Comparison of ENCODE assay signal across 25 mouse cellular contexts in genomic region chr14:21408846-21409245, GRCm38 (mm10).
A peak's percentile ranks its signal among the peaks of the same experiment; 100 is the strongest.
DNase-seq lines count a peak whose midpoint lies in the region; ATAC-seq and TF ChIP-seq lines count a peak whose summit lies in the region.
"Had no signal": no experiment of that assay in that cellular context is flagged by ENCODE, and none has a peak within 500 bp of the region (broad histone marks: within the 10 kb centered on the region; RNA-seq: fewer than 3 reads in every experiment).

No protein-coding gene starts in this region.

- ATAC-seq in forebrain, embryonic 16.5 days = no peak
- no peak for ATAC-seq in midbrain, postnatal 0 days (ENCODE audit: low FRiP score)
- ATAC-seq in midbrain, embryonic 16.5 days = no peak
- 0 out of 2 replicates have a peak, but pooled peaks have one; percentile 21 for ATAC-seq in forebrain, embryonic 14.5 days
- no peak for ATAC-seq in liver, embryonic 12.5 days
- ATAC-seq: inflammation-experienced regulatory T-cells, adult 6 months; liver, postnatal 0 days had no signal

- H3K9ac ChIP-seq in forebrain, embryonic 16.5 days (replicated peaks; ENCODE audit: low read depth, low read length) = no peak overlapping the region
- no peak overlapping the region for H3K9ac ChIP-seq in midbrain, postnatal 0 days (replicated peaks; ENCODE audit: low read length, poor library complexity, severe bottlenecking)
- H3K9ac ChIP-seq in midbrain, embryonic 16.5 days (ENCODE audit: low read depth, low read length) = no peak overlapping the region
- H3K9ac ChIP-seq in forebrain, embryonic 14.5 days (ENCODE audit: low read length) = no peak overlapping the region
- H3K9ac ChIP-seq in liver, embryonic 12.5 days = no peak overlapping the region
- H3K9ac ChIP-seq: embryonic facial prominence, embryonic 12.5 days; hindbrain, embryonic 12.5 days; limb, embryonic 13.5 days; liver, postnatal 0 days had no signal

- H3K4me1 ChIP-seq in forebrain, embryonic 10.5 days = peaks cover 39% of the 10 kb centered on the region
- peaks cover 10% of the 10 kb centered on the region for H3K4me1 ChIP-seq in forebrain, embryonic 16.5 days (replicated peaks; ENCODE audit: control insufficient read depth, insufficient read depth, low read length)
- 0 out of 2 replicates have a peak, but pooled peaks cover 4% of the 10 kb centered on the region for H3K4me1 ChIP-seq in midbrain, postnatal 0 days (ENCODE audit: insufficient read depth, low read length)
- 0 out of 2 replicates have a peak, but pooled peaks cover 2% of the 10 kb centered on the region for H3K4me1 ChIP-seq in midbrain, embryonic 16.5 days (ENCODE audit: control insufficient read depth, insufficient read depth, low read length)
- peaks cover 14% of the 10 kb centered on the region for H3K4me1 ChIP-seq in forebrain, embryonic 14.5 days (ENCODE audit: control insufficient read depth, insufficient read depth, low read length)
- H3K4me1 ChIP-seq in liver, embryonic 12.5 days = no peaks in the 10 kb centered on the region
- H3K4me1 ChIP-seq: embryonic facial prominence, embryonic 12.5 days; megakaryocyte, embryonic 14.5 days had no signal

- H3K9me3 ChIP-seq in forebrain, embryonic 10.5 days = no peaks in the 10 kb centered on the region
- H3K9me3 ChIP-seq in forebrain, embryonic 16.5 days (ENCODE audit: control insufficient read depth, low read length) = no peaks in the 10 kb centered on the region
- no peaks in the 10 kb centered on the region for H3K9me3 ChIP-seq in midbrain, postnatal 0 days (ENCODE audit: low read length)
- H3K9me3 ChIP-seq in midbrain, embryonic 16.5 days (replicated peaks; ENCODE audit: control insufficient read depth, low read length, poor library complexity, severe bottlenecking) = no peaks in the 10 kb centered on the region
- no peaks in the 10 kb centered on the region for H3K9me3 ChIP-seq in forebrain, embryonic 14.5 days (replicated peaks; ENCODE audit: control insufficient read depth, low read length)
- no peaks in the 10 kb centered on the region for H3K9me3 ChIP-seq in liver, embryonic 12.5 days (replicated peaks)
- H3K9me3 ChIP-seq: embryonic facial prominence, embryonic 12.5 days; hindbrain, embryonic 12.5 days; limb, embryonic 13.5 days; megakaryocyte, embryonic 14.5 days had no signal

- no peak overlapping the region for H3K4me3 ChIP-seq in forebrain, embryonic 10.5 days
- no peak overlapping the region for H3K4me3 ChIP-seq in forebrain, embryonic 16.5 days (replicated peaks; ENCODE audit: low read length)
- H3K4me3 ChIP-seq in midbrain, postnatal 0 days (ENCODE audit: low read depth, low read length) = no peak overlapping the region
- H3K4me3 ChIP-seq in midbrain, embryonic 16.5 days (ENCODE audit: low read depth, low read length) = no peak overlapping the region
- no peak overlapping the region for H3K4me3 ChIP-seq in forebrain, embryonic 14.5 days (ENCODE audit: low read depth, low read length)
- H3K4me3 ChIP-seq in liver, embryonic 12.5 days = no peak overlapping the region
- H3K4me3 ChIP-seq: embryonic facial prominence, embryonic 12.5 days; hindbrain, embryonic 12.5 days; limb, embryonic 13.5 days; megakaryocyte, embryonic 14.5 days had no signal

- 79% methylated on average over 4 of the region's 4 CpGs for WGBS in forebrain, embryonic 10.5 days
- WGBS in forebrain, embryonic 16.5 days = 26% methylated on average over 4 of the region's 4 CpGs
- 64% methylated on average over 4 of the region's 4 CpGs for WGBS in midbrain, postnatal 0 days
- WGBS in midbrain, embryonic 16.5 days = 59% methylated on average over 4 of the region's 4 CpGs
- WGBS in forebrain, embryonic 14.5 days = 20% methylated on average over 4 of the region's 4 CpGs
- 80% methylated on average over 4 of the region's 4 CpGs for WGBS in liver, embryonic 12.5 days (ENCODE audit: insufficient replicate concordance)

- H3K4me2 ChIP-seq in forebrain, embryonic 16.5 days (ENCODE audit: low read length) = no peak overlapping the region
- no peak overlapping the region for H3K4me2 ChIP-seq in midbrain, postnatal 0 days (ENCODE audit: low read depth, low read length, poor library complexity, severe bottlenecking)
- H3K4me2 ChIP-seq in midbrain, embryonic 16.5 days (ENCODE audit: low read length) = no peak overlapping the region
- no peak overlapping the region for H3K4me2 ChIP-seq in forebrain, embryonic 14.5 days (ENCODE audit: low read length)
- no peak overlapping the region for H3K4me2 ChIP-seq in liver, embryonic 12.5 days
- H3K4me2 ChIP-seq: embryonic facial prominence, embryonic 12.5 days; hindbrain, embryonic 12.5 days; limb, embryonic 13.5 days; liver, embryonic 11.5 days had no signal

- no peak for DNase-seq in forebrain, embryonic 10.5 days (ENCODE audit: extremely low spot score, low spot score)
- DNase-seq in midbrain, postnatal 0 days (ENCODE audit: low spot score) = peak; percentile 52
- peak; percentile 67 for DNase-seq in forebrain, embryonic 14.5 days (ENCODE audit: low spot score)
- DNase-seq in embryo, embryonic 9.5 days (ENCODE audit: extremely low spot score) = no peak
- DNase-seq: adrenal gland, postnatal 14 days; cerebellum, adult 11-12 months; cerebellum, postnatal 25 days; gastrocnemius, postnatal 10 days; heart, postnatal 14 days; kidney, adult 11 months; kidney, postnatal 14 days; layer of hippocampus, adult 9-11 months; liver, postnatal 0 days; lung, postnatal 36 days; midbrain, embryonic 14.5 days; right cerebral cortex, postnatal 14 days had no signal

- H3K36me3 ChIP-seq in forebrain, embryonic 10.5 days (replicated peaks) = no peaks in the 10 kb centered on the region
- no peaks in the 10 kb centered on the region for H3K36me3 ChIP-seq in forebrain, embryonic 16.5 days (ENCODE audit: control insufficient read depth, insufficient read depth)
- no peaks in the 10 kb centered on the region for H3K36me3 ChIP-seq in midbrain, postnatal 0 days (ENCODE audit: insufficient read depth, low read length)
- no peaks in the 10 kb centered on the region for H3K36me3 ChIP-seq in midbrain, embryonic 16.5 days (ENCODE audit: control insufficient read depth, insufficient read depth, low read length)
- no peaks in the 10 kb centered on the region for H3K36me3 ChIP-seq in forebrain, embryonic 14.5 days (ENCODE audit: control insufficient read depth, insufficient read depth, low read length)
- no peaks in the 10 kb centered on the region for H3K36me3 ChIP-seq in liver, embryonic 12.5 days
- H3K36me3 ChIP-seq: embryonic facial prominence, embryonic 12.5 days; hindbrain, embryonic 12.5 days; limb, embryonic 13.5 days had no signal

- peak overlapping the region; percentile 85 for H3K27ac ChIP-seq in forebrain, embryonic 10.5 days
- no peak overlapping the region for H3K27ac ChIP-seq in forebrain, embryonic 16.5 days (ENCODE audit: low read length)
- H3K27ac ChIP-seq in midbrain, postnatal 0 days (ENCODE audit: low read depth, low read length) = no peak overlapping the region
- no peak overlapping the region for H3K27ac ChIP-seq in midbrain, embryonic 16.5 days (ENCODE audit: low read length)
- H3K27ac ChIP-seq in forebrain, embryonic 14.5 days (ENCODE audit: low read depth, low read length) = peak overlapping the region; percentile 49; the same call in 1 of the 2 replicates
- H3K27ac ChIP-seq in liver, embryonic 12.5 days = no peak overlapping the region
- H3K27ac ChIP-seq: embryonic facial prominence, embryonic 12.5 days; hindbrain, embryonic 12.5 days; limb, embryonic 13.5 days had no signal

- no peaks in the 10 kb centered on the region for H3K27me3 ChIP-seq in forebrain, embryonic 10.5 days (ENCODE audit: poor library complexity, severe bottlenecking)
- no peaks in the 10 kb centered on the region for H3K27me3 ChIP-seq in forebrain, embryonic 16.5 days (replicated peaks; ENCODE audit: control insufficient read depth, insufficient read depth, low read length)
- no peaks in the 10 kb centered on the region for H3K27me3 ChIP-seq in midbrain, postnatal 0 days (ENCODE audit: insufficient read depth, low read length)
- H3K27me3 ChIP-seq in midbrain, embryonic 16.5 days (ENCODE audit: control insufficient read depth, insufficient read depth, low read depth, low read length) = no peaks in the 10 kb centered on the region
- no peaks in the 10 kb centered on the region for H3K27me3 ChIP-seq in forebrain, embryonic 14.5 days (replicated peaks; ENCODE audit: control insufficient read depth, insufficient read depth, low read length)
- no peaks in the 10 kb centered on the region for H3K27me3 ChIP-seq in liver, embryonic 12.5 days (replicated peaks)
- H3K27me3 ChIP-seq: embryonic facial prominence, embryonic 12.5 days; limb, embryonic 13.5 days; megakaryocyte, embryonic 14.5 days had no signal

- TF ChIP-seq CTCF in midbrain, postnatal 0 days (IDR thresholded peaks at IDR 0.05) = no peak

Comparison
In these comparisons a context has a peak if more than half of its experiments do, and no peak if none do; other contexts are left out.
1. DNase-seq: peak in midbrain, postnatal 0 days (single experiment) and forebrain, embryonic 14.5 days (single experiment); none in forebrain, embryonic 10.5 days (single experiment) and embryo, embryonic 9.5 days (single experiment).
2. H3K27ac ChIP-seq: peak in forebrain, embryonic 10.5 days (single experiment) and forebrain, embryonic 14.5 days (single experiment); none in forebrain, embryonic 16.5 days (single experiment), midbrain, postnatal 0 days (single experiment), midbrain, embryonic 16.5 days (single experiment) and liver, embryonic 12.5 days (single experiment).